Mouse (Mus musculus) heart, embryonic 15.5 days (tissue): Measurements from ENCODE around the gene Chrna9. TPM values are rescaled to one million over a fixed set of nuclear protein-coding genes. Genes with fewer than 3 reads are reported as not detected.

ENCODE experiments used
- ATAC-seq: fragments of 200-750 bp; cut with Nextera tagmentation; replicated peaks from 2 replicates; pipeline ENCODE4 v1.8.0; 2017; ENCODE audit warnings: low read depth, moderate TSS enrichment; ENCODE audit not compliant: insufficient number of reproducible peaks, insufficient read depth, low FRiP score
- H3K27ac ChIP-seq: fragments of 300-500 bp; sonication (generic); 2 replicates; pipeline ENCODE4 v1.5.1; 2015; ENCODE audit warnings: mild to moderate bottlenecking, inconsistent platforms
- H3K27me3 ChIP-seq: fragments of 300-500 bp; sonication (generic); 2 replicates; pipeline ENCODE4 v1.6.1; 2015; ENCODE audit warnings: inconsistent platforms
- H3K36me3 ChIP-seq: fragments of 300-500 bp; sonication (generic); 2 replicates; pipeline ENCODE4 v1.6.1; 2015; ENCODE audit warnings: mild to moderate bottlenecking, inconsistent platforms
- H3K4me1 ChIP-seq: fragments of 300-500 bp; sonication (generic); replicated peaks from 2 replicates; pipeline ENCODE4 v1.6.1; 2015; ENCODE audit warnings: inconsistent platforms
- H3K4me2 ChIP-seq: fragments of 300-500 bp; sonication (generic); 2 replicates; pipeline ENCODE4 v1.6.1; 2015; ENCODE audit warnings: inconsistent platforms, mild to moderate bottlenecking, moderate library complexity
- H3K4me3 ChIP-seq: fragments of 300-500 bp; sonication (generic); 2 replicates; pipeline ENCODE4 v1.5.1; 2015; ENCODE audit warnings: mild to moderate bottlenecking, inconsistent platforms
- H3K9ac ChIP-seq: fragments of 300-500 bp; sonication (generic); 2 replicates; pipeline ENCODE4 v1.6.1; 2015; ENCODE audit warnings: mild to moderate bottlenecking, inconsistent platforms
- H3K9me3 ChIP-seq: fragments of 300-500 bp; sonication (generic); replicated peaks from 2 replicates; pipeline ENCODE4 v1.6.1; 2016; ENCODE audit warnings: inconsistent platforms
- WGBS: fragments of 180-500 bp; shearing (Covaris S2); methylation state at CpG from one replicate; pipeline ENCODE4 v1.1.7; 2015; ENCODE audit warnings: mixed read lengths; 5-methylcytosine and 5-hydroxymethylcytosine counted together
- polyA plus RNA-seq: library from polyadenylated mRNA; unstranded; fragments of >200 nt; fragmentation: Nextera tagmentation; extraction: Ambion mirVana; gene quantifications from 2 replicates; pipeline ENCODE4 v1.2.1, GENCODE M21; 2015

Chrna9 gene
- polyA plus RNA-seq, 1 experiment from 2014 or later: 0.21 TPM

DNA sequence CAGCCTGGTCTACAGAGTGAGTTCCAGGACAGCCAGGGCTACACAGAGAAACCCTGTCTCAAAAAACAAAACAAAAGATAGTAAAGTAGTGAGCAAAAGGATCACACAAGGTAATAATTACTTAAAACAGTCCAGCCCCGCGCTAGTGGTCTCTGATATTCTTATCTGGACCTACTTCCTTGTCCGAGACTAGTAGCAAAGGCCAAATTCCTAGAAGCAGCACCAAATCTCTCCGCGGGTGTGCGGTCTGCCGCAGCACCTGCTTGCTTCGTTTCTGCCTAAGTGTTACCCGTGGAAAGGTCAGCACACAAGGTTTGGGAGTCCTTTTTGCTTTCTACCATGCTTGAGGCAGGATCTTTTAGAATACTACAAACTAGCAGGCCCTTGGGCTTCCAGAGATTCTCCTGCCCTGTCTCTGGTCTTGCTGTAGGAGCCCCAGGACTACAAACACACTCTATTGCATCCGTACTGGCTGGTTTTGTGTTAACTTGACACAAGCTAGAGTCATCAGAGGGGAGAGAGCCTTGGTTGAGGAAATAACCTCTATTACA lies 32.8 kb upstream of the Chrna9 start:
- Histone ChIP-seq H3K4me1 (peaks cover 5% of the 10 kb centered on the region), H3K9ac (no peak overlapping the region), H3K27me3 (no peaks in the 10 kb centered on the region), H3K9me3 (peaks cover 4% of the 10 kb centered on the region), H3K4me3 (no peak overlapping the region), H3K4me2 (no peak overlapping the region), H3K27ac (no peak overlapping the region), H3K36me3 (no peaks in the 10 kb centered on the region)
- 79% methylated on average over 10 of the region's 10 CpGs for WGBS
- ATAC-seq: no peak

DNA sequence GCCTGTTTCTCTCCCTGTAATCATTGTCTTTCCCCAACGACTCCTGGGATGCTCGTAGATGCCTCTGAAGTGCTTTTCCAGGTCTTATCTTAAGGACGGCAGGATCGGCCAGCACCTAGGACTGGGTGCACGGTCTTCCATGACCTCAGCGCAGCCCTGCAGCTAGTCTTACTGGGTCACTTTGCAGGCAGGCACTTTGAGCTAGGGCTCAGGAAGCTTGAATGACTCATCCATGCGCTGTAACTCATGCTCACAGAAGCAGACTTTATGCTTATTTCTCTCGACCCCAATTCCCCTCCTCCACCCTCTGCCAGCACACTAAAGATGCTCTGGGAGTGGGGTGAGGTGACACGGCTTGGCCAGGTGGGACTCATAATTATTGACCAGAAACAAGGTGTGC lies 31.9 kb upstream of the Chrna9 start:
- H3K4me1 ChIP-seq: peaks cover 5% of the 10 kb centered on the region
- no peaks in the 10 kb centered on the region for H3K27me3 ChIP-seq
- no peaks in the 10 kb centered on the region for H3K36me3 ChIP-seq
- H3K9me3 ChIP-seq: peaks cover 4% of the 10 kb centered on the region
- 78% methylated on average over 9 of the region's 9 CpGs for whole genome bisulfite sequencing
- no peak overlapping the region for H3K4me2 ChIP-seq
- H3K4me3 ChIP-seq: no peak overlapping the region
- H3K9ac ChIP-seq: no peak overlapping the region
- no peak overlapping the region for H3K27ac ChIP-seq
- ATAC-seq: no peak

DNA sequence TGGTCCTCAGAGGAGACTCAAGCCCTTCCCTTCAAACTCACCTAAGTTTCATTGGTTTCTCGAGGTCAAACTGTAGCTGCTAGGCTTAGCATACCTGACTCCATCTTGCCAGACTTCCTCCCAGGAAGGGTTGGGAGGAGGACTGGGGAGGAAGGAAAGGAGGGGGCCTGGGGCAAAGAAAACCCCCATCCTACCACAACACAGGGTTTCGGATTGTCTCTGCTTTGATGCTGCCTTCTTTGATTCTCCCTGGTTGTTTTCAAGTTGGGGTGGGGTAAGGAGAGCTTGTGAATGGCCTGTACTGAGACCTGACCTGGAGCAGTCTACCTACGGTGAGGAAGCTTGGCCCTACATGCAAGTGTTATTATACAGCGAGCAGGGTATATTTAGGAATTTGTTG lies 30.2 kb upstream of the Chrna9 start:
- H3K4me2 ChIP-seq: no peak overlapping the region
- no peak for ATAC-seq
- H3K27ac ChIP-seq: no peak overlapping the region
- H3K36me3 ChIP-seq: no peaks in the 10 kb centered on the region
- H3K9ac ChIP-seq: no peak overlapping the region
- peaks cover 4% of the 10 kb centered on the region for H3K9me3 ChIP-seq
- 87% methylated on average over 4 of the region's 4 CpGs for WGBS
- no peaks in the 10 kb centered on the region for H3K27me3 ChIP-seq
- no peak overlapping the region for H3K4me3 ChIP-seq
- H3K4me1 ChIP-seq: peaks cover 5% of the 10 kb centered on the region

DNA sequence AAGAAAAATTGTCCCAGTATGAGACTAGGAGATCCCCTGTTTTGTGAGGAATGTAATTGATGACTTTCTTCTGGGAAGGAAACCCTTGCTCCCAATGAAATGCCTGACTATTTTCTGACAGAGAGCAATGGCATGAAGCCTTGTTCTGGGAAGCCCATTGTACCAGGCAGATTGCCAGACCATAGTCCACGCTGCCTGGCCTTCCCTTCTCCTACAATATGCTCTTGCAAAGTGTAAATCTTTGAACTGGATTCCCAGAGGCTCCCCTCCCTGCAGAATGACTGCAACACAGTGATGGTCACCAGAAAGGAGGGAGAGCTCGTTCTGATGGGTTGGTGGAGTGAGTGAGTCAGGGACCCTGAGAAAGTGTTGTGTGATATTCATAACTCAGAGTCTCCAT lies 26.0 kb upstream of the Chrna9 start:
- Histone ChIP-seq H3K27me3 (no peaks in the 10 kb centered on the region), H3K4me2 (no peak overlapping the region), H3K4me1 (no peaks in the 10 kb centered on the region), H3K9ac (no peak overlapping the region), H3K27ac (no peak overlapping the region), H3K9me3 (peaks cover 4% of the 10 kb centered on the region), H3K4me3 (no peak overlapping the region), H3K36me3 (no peaks in the 10 kb centered on the region)
- no peak for ATAC-seq
- whole genome bisulfite sequencing: 53% methylated on average over 2 of the region's 2 CpGs

DNA sequence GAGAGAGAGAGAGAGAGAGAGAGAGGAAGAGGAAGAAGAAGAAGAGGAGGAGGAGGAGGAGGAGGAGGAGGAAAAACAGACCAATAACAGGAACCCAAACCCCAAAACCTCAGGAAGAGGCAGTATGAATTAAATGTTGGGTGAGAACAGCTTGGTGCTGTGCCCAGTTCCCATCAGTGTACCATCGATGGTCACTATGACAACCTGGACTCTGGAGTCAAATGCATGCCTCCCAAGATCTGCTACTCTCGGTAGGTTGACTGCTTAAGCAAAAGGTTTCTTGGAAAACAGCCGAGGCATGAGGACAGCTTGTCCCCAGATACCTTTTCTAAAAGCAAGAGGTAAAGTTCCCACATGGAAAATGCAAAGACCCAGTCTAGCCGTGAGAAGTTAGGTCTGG lies 25.4 kb upstream of the Chrna9 start:
- no peak overlapping the region for H3K9ac ChIP-seq
- peaks cover 3% of the 10 kb centered on the region for H3K9me3 ChIP-seq
- no peak overlapping the region for H3K27ac ChIP-seq
- H3K36me3 ChIP-seq: no peaks in the 10 kb centered on the region
- H3K4me1 ChIP-seq: no peaks in the 10 kb centered on the region
- ATAC-seq: no peak
- H3K27me3 ChIP-seq: no peaks in the 10 kb centered on the region
- WGBS: 74% methylated on average over 4 of the region's 4 CpGs
- H3K4me3 ChIP-seq: no peak overlapping the region
- H3K4me2 ChIP-seq: no peak overlapping the region

DNA sequence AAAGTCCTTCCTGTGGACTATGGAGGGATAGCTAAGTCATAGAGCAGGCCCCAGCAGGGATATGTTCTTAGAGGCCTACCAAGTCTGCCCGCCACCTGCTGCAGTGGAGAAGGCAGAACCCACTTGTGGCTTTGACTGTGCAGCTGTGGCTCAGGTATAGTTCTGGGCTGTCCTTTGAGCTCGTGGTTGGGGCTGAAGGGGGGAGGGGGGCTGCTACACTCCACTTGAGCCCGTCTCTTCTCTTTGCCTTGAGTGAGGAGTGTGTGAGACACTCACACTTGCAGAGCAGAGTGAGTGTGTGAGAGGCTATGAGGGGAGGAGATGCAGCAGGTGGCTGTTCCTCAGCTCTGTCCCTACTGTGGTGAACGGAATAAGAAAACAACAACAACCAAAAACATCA lies 24.3 kb upstream of the Chrna9 start:
- H3K4me1 ChIP-seq: no peaks in the 10 kb centered on the region
- no peak overlapping the region for H3K9ac ChIP-seq
- no peak overlapping the region for H3K4me2 ChIP-seq
- H3K9me3 ChIP-seq: no peaks in the 10 kb centered on the region
- H3K27me3 ChIP-seq: no peaks in the 10 kb centered on the region
- no peak overlapping the region for H3K4me3 ChIP-seq
- WGBS: 70% methylated on average over 4 of the region's 4 CpGs
- H3K27ac ChIP-seq: 0 out of 2 replicates have a peak overlapping the region, but pooled peaks have one; percentile 11
- ATAC-seq: peak; percentile 43; the same call in 1 of the 2 replicates
- H3K36me3 ChIP-seq: no peaks in the 10 kb centered on the region

DNA sequence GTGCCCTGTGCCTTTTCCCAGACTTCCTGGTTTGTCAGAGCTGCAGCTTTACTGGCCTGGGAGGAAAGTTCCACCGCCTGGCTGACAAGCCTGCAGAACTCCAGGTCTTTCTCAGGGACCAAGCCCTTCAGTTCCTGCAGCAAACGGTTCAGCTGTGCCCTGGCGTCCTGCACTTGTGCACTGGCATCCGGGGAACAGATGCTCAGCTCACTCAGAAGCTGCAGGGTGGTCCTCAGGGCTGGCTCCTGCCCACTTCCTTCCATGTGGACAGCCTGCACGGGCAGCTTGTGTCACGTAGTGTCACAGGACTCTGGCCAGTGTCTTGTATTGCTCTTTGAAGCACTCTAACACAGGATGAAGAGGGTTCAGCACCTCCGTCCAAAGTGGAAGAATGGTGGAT lies 23.0 kb upstream of the Chrna9 start:
- no peak for ATAC-seq
- Histone ChIP-seq H3K27me3 (no peaks in the 10 kb centered on the region), H3K9me3 (no peaks in the 10 kb centered on the region), H3K4me1 (no peaks in the 10 kb centered on the region), H3K27ac (no peak overlapping the region), H3K4me3 (no peak overlapping the region), H3K4me2 (no peak overlapping the region), H3K36me3 (no peaks in the 10 kb centered on the region), H3K9ac (no peak overlapping the region)
- WGBS: 63% methylated on average over 7 of the region's 7 CpGs

DNA sequence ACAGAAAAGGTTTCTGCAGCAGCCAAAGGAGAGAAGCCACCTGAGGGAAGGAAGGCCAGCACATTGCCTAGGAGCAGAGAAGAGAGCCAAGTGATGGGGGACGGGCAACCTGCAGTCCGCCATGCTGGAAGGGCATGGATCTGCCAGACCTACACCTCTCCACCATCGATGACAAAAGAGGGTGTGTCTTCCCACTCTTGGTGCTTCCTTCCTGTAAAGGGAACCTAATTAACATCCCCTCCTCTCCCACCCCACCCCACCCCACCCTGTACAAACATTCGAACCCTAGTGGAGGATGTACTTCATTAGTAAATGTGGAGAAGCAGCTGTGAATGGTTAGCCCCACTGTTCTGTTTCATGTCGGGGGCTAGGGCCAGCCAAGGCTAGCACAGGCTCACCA lies 22.5 kb upstream of the Chrna9 start:
- Histone ChIP-seq H3K27ac (no peak overlapping the region), H3K27me3 (no peaks in the 10 kb centered on the region), H3K4me1 (no peaks in the 10 kb centered on the region), H3K36me3 (no peaks in the 10 kb centered on the region), H3K4me2 (no peak overlapping the region), H3K4me3 (no peak overlapping the region), H3K9me3 (no peaks in the 10 kb centered on the region), H3K9ac (no peak overlapping the region)
- no peak; the same call in 1 of the 2 replicates for ATAC-seq
- 66% methylated on average over 5 of the region's 5 CpGs for WGBS

DNA sequence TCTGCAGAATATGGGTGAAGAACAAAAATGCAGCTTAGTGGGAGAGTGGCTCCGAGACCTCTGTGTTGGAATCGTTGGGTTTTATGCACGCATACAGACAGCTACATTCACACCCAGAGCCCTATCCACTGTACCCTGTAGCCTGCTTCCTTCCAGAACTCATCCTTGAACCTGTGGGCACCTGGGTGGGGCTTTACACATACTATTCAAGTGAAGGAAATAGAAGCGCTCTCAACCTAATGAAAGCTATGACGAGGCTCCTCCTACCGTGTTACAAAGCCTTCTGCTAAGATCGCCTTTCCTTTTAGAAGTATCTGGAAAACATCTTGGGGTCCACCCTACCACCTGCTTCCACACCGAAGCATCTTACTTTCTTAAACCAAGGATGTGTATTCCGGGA lies 21.6 kb upstream of the Chrna9 start:
- Histone ChIP-seq H3K36me3 (no peaks in the 10 kb centered on the region), H3K4me1 (no peaks in the 10 kb centered on the region), H3K9ac (no peak overlapping the region), H3K27me3 (no peaks in the 10 kb centered on the region), H3K27ac (no peak overlapping the region), H3K4me2 (no peak overlapping the region), H3K4me3 (no peak overlapping the region), H3K9me3 (no peaks in the 10 kb centered on the region)
- WGBS: 89% methylated on average over 9 of the region's 9 CpGs
- ATAC-seq: no peak

DNA sequence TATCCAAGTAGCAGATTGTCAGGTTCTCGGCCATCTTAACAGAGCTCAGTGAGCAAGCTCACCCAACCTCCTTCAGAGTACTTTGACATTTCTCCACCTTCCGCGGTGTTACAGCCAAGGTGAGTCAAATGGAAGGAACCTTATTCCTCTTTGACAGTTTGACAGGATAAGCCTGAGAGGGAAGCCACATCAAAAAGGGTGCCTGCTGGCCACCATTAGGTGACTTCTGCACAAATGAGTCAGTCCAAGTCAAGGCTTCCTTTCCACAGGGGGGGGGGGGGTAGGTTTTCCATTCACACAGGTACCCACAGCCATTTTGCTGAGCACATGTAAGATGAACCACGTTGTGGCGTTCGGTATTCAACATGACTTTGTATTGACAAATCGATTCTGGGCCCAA lies 20.4 kb upstream of the Chrna9 start:
- Histone ChIP-seq H3K9ac (no peak overlapping the region), H3K9me3 (no peaks in the 10 kb centered on the region), H3K4me2 (no peak overlapping the region), H3K4me1 (no peaks in the 10 kb centered on the region), H3K4me3 (no peak overlapping the region), H3K27ac (no peak overlapping the region), H3K36me3 (no peaks in the 10 kb centered on the region), H3K27me3 (no peaks in the 10 kb centered on the region)
- ATAC-seq: no peak
- WGBS: 86% methylated on average over 7 of the region's 7 CpGs

DNA sequence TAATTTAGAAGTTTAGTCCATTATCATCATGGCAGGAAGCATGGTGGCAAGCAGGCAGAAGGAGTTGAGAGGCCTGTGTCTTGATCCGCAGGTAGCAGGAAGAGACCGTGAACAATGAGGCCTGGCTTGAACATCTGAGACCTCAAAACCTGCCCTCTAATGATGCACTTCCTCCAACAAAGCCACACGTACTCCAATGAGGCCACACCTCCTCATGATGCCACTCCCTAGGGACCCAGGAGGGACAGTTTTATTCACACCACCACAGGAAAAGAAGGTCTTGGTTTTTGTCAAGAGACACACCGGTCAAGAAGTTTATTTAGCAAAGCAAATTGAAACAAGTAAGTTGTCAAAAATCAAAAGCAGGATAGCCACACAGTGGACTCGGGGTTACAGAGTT lies 17.8 kb upstream of the Chrna9 start:
- no peak for ATAC-seq
- WGBS: 82% methylated on average over 5 of the region's 5 CpGs
- no peaks in the 10 kb centered on the region for H3K9me3 ChIP-seq
- no peaks in the 10 kb centered on the region for H3K4me1 ChIP-seq
- no peak overlapping the region for H3K9ac ChIP-seq
- H3K27me3 ChIP-seq: no peaks in the 10 kb centered on the region
- no peak overlapping the region for H3K4me2 ChIP-seq
- H3K36me3 ChIP-seq: no peaks in the 10 kb centered on the region
- no peak overlapping the region for H3K27ac ChIP-seq
- no peak overlapping the region for H3K4me3 ChIP-seq

DNA sequence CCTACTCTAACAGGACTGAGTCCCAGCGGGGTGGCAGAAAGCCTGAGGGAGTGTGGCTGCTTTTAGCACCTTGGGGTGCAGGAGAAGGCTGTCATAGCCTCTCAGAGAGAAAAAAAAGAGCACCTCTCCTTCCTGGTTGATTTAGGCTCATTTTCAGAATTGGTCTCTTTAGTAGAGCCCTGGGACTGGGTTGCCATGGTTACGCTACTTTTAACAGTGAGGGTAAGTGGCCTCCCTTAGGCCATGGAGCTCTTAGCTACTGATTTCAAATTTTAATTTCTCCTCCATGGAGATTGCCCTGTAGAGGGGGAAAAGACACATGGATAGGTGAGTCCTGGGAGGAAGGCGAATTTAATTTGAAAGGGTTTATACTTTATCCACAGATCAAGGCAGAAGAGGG lies 16.1 kb upstream of the Chrna9 start:
- H3K4me1 ChIP-seq: no peaks in the 10 kb centered on the region
- ATAC-seq: no peak
- 65% methylated on average over 3 of the region's 3 CpGs for WGBS
- H3K4me3 ChIP-seq: no peak overlapping the region
- no peaks in the 10 kb centered on the region for H3K36me3 ChIP-seq
- H3K4me2 ChIP-seq: no peak overlapping the region
- H3K27me3 ChIP-seq: no peaks in the 10 kb centered on the region
- H3K9me3 ChIP-seq: no peaks in the 10 kb centered on the region
- no peak overlapping the region for H3K27ac ChIP-seq
- no peak overlapping the region for H3K9ac ChIP-seq
